Mouse (Mus musculus): ENCODE measurements around the gene Emb.

GRCm38 (mm10) chr13:117311446-117312225 is 103.3 kb downstream of the Emb start:
- no peak for TF ChIP-seq POLR2A (IDR thresholded peaks at IDR 0.05; ENCODE audit: low read depth, low read length)
- peak; percentile 80; the same call in 1 of the 2 replicates for TF ChIP-seq CTCF (IDR thresholded peaks at IDR 0.05; ENCODE audit: extremely low read depth, insufficient read length, insufficient replicate concordance, low read depth, low read length)

All from small intestine, adult 2 months (tissue).